Mouse (Mus musculus) fat pad, adult 2 months (tissue): ENCODE results near the gene 1700011M02Rik.
"Not testable (repeated sequence)": the region's sequence is repeated elsewhere in the genome, so short reads cannot be mapped to it uniquely, and the experiment has no call there.

Experiments used
- DNase-seq: peaks from one replicate; pipeline ENCODE4 v3.0.0-alpha.2; 2011; ENCODE audit warnings: low read depth, low spot score; ENCODE audit errors: extremely low read depth

The 1700011M02Rik gene

GRCm38 (mm10) chrX:102908587-102908986, at the start of gene 1700011M02Rik, which contains the start of gene Dmrtc1a:
Gene 1700011M02Rik, plus strand, starts transcription at chrX:102908905.
Gene Dmrtc1a, minus strand, starts transcription at chrX:102908687.
- DNase-seq: not testable (repeated sequence)

GRCm38 (mm10) chrX:102867871-102868270, 40.8 kb upstream of the 1700011M02Rik start, which contains the start of gene 1700031F05Rik:
Gene 1700031F05Rik, minus strand, starts transcription at chrX:102867971.
- no peak for DNase-seq

GRCm38 (mm10) chrX:102914823-102915222, 6.1 kb downstream of the 1700011M02Rik start:
- not testable (repeated sequence) for DNase-seq

GRCm38 (mm10) chrX:102926707-102927106, 18.0 kb downstream of the 1700011M02Rik start:
- not testable (repeated sequence) for DNase-seq

DNA sequence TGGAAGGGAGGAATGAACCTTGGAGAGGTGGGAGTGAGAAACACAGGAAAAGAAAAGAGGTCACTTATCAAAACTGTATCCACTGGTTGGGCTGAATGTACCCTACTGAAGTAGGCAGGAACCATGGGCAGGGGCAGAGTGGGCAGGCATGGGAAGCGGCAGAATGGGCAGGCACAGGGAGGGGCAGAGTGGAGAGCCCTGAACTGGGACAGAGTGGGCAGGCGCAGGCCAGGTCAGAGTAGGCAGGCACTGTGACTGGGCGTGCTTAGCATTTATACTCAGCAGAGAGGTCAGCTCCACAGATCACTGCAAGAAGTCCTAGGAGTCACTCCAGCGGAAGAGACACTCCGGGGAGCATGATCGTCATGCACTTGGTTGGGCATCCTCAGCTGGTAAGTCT, 19.4 kb downstream of the 1700011M02Rik start, which contains the start of gene 1700018G05Rik:
Gene 1700018G05Rik, plus strand, starts transcription at position 301 of the 400 bp plus-strand sequence.
- not testable (repeated sequence) for DNase-seq

DNA sequence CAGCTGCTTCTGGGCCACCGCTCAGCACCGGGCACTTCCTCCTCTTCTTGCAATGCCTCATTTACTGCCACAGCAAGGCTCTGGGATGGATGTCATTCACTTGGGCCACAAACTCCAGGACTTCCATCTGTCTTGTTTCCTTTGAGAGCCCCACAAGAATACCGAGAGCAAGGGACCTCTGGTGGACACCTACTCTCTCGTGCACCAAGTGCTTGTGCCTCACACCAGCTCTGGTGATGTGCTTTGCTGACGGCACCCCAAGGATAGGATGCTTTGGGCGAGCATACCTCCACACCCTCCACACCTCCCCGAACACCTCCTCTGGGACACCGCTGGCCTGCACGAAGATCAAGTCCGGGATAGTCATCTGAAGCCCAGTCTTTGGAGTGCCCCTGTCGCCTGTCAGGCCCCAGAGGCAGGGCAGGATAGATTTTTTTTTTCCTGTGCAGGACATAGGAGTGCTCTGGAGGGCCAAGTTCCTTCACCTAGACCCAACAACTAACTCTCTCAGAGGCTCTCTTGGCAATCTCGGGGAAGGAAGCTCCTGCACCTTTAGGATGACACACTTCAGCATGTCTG, 24.4 kb downstream of the 1700011M02Rik start:
- no peak for DNase-seq

DNA sequence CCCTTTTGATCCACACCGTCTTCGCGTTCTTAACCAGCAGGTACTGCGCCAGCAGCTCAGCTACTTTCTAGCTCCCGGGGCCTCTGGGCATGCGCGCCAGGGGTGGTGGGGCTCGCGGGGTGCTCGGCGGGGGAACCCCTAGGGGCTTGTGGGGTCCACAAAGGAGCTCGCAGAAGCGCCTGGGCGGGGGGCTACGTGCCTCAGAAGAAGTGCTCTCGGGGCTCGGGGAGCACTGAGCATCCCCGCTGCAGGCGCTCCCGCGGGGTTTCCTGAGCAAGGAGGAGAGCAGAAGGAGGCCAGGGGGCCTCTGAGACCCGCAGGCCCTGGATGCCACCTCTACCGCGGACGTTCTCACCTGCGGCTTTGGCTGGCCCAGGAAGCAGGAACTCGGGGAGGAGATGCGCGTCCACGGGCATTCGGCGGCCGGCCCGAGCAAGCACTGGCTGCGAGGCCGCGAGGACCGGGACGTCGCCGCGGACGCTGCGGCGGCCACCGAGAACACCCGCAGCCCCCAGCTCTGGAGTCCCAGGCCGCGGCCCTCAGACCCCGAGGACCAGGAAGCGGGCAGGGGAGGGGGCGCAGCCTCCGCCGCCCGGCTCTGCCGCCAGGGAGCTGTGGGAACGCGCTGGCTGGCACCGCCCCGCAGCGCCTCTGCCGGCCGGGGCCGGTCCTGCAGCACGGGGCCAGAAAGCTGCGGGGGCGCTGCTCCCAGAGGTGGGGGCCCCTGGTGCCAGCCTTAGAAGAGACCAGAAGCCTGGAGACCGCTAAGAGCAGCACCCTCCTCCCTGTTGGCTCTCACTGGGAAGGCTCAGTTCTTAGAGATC, 25.1 kb downstream of the 1700011M02Rik start:
- DNase-seq: no peak

GRCm38 (mm10) chrX:102934395-102934764, 25.7 kb downstream of the 1700011M02Rik start:
- no peak for DNase-seq

GRCm38 (mm10) chrX:102936743-102937142, 28.0 kb downstream of the 1700011M02Rik start:
- DNase-seq: no peak

DNA sequence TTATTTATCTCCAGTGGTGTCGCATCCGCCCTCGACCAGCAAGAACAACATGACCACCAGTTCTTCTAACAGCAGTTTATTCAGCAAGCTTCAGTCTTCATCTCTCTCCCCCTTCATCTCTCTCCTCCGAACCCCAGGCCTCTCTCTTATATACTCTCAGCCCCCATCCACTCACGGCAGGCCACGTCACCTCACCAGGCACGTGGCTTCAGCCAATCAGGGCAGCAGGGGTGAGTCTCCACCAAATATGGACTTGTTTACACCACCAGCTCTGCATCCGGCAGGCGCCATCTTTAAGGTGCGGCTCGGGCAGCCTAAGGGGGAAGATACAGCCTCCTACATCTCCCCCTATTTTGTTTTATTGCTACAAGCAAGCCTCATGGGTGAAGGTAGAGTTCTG, 41.4 kb downstream of the 1700011M02Rik start:
- DNase-seq: not testable (repeated sequence)

DNA sequence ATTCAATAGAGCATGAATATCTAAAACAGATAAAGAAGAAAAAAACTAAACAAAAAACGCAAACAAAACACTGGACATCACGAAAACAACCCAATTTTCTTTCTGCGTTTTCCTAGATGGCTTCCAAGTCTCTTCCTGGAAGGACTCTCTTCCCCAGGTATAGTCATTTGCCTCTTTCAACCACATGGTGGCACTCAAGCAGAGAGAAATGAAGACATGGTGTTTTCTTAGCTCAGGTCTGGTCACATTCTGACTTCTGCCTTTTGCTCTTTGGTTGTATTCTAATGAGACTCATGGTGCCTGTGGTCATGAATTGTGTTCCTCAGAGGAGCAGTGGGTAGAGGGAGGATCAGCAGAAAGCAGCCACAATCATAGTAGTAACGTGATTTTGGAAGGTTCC, 50.2 kb downstream of the 1700011M02Rik start:
- no peak for DNase-seq
